Mouse (Mus musculus) lung, postnatal 0 days (tissue): ENCODE data around the gene Haus7.

Experiments
- CTCF ChIP-seq: IDR thresholded peaks from 2 replicates; pipeline ENCODE4 v1.5.1; 2016; ENCODE audit warnings: antibody characterized with exemption, mild to moderate bottlenecking
- EP300 ChIP-seq: IDR thresholded peaks from 2 replicates; pipeline ENCODE4 v1.6.1; 2016; ENCODE audit warnings: antibody characterized with exemption, mild to moderate bottlenecking, control low read depth

DNA sequence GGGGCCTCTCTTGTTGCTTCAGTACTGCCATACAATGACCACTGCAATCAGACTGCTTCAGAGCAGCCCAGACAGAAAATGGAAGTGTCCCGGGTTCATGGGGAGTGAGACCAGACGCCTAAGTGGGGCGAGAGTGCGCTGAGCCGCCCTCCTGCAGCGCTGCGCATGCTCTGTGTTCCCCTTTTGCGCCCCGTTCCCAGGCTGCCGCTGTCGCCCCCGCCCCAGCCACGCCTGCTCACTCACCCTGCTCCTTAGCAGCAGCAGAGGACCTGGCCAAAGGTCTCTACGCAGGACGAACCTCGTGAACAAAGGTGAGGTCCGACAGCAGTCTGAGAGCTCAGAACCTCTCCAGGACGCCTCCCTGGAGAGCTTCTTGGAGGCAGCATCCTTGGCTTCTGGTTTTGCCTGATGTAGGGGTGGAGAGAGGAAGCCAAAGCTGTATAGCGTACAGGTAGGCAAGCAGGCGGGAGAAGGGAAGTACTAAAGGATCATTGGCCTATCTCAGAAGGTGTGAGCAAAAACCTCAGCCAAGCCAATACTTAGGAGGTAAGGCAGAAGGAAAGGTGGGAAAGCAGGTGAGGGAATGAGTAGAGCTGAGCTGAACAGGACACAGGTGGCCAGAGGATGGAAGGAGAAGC is 47.8 kb downstream of the Haus7 start, which contains the start of gene Zfp92:
- TF ChIP-seq EP300 (no peak), CTCF (no peak)
